Mouse (Mus musculus) embryo, embryonic 11 days (tissue): ENCODE measurements around the gene Cerk.
"Not testable (repeated sequence)": the region's sequence is repeated elsewhere in the genome, so short reads cannot be mapped to it uniquely, and the experiment has no call there.

Experiments used
- DNase-seq: peaks from one replicate; pipeline ENCODE4 v3.0.0-alpha.2; 2015

Cerk gene

DNA sequence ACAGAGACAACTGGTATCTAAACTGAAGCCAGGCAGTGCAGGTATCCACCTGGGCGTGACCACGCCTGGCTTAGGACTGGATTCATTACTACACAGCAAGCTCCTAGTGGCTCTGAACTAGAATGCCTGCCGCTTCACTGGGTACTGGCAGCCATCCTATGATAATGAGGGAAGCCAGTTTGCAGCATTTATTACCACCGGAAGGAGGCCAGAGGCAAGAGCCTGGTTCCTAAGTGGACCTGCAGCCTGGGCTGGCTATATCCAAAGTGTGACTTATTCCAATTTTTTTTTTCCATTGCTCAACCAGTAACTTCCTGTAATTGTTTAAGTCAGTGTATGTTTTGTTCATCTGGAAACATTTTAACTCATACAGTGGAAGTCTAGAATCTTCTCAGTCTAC lies 20.4 kb upstream of the Cerk start:
- no peak for DNase-seq

DNA sequence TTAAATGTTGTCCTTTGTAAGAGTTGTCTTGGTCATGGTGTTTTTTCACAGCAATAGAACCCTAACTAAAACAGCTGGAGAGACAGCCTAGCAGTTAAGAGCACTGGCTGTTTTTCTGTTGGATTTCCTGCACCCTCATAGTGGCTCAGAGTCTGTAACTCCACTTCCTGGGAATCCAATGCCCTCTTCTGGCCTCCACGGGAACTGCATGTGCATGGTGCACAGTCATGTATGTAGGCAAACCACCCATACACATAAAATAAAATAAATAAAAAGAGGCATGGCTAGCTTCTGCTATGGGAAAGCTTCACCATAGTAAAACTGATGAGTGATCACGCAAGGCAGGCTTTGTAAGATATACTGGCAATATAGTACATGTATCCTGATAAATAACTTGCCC lies 19.4 kb upstream of the Cerk start:
- peak; percentile 35 for DNase-seq

DNA sequence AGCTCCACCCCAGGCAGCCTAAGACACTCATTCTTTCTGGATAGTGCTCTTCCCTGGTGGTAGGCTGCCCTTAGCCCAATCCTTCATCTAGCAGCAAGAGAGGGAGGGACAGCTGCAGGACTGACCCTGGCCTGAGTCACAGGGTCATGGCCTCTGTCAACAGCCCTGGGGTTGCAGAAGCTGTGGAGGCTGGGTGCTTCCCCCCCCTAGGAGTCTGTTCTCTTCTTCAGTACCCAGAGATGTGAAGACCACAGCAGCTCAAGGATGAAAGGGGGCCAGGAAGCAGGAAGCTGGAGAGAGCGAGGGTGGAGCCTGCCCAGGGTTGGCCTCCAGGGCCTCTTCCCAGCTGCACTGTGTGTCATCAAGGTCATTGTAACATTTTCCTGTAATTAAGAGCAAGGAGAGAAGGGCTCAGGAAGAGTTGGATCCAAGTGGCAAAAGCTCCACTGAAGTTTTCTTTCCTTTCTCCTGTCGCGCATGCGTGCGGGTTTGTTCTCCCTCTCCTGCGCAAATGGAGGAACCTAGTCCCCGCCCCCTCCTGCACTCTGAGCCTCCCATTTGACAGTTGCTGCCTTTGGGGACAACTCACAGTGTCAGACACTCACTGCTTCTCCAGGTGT lies 18.1 kb upstream of the Cerk start:
- DNase-seq = peak; percentile 57

DNA sequence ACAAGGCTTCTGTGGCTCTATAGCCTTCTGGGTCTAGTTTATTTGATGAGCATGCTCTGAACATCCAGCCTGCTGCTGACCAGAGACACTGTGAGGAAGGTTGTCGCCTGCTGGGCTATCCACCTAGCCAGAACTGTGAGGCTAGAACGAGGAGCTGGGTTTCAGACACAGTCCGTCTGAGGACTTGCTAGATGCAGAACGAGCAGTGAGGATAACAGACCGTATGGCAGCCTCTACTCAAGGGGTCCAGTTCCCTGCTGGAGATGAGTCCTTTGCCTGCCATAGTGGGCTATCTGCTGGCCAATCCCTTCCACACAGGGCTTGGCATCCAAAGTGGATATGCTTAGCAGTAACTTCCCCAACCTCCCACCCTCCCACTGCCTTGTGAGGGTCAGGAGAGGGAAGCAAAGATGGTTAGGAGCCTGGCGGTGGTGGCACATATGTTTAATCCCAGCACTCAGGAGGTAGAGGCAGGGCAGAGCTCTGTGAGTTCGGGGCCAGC lies 17.4 kb upstream of the Cerk start:
- DNase-seq = no peak

DNA sequence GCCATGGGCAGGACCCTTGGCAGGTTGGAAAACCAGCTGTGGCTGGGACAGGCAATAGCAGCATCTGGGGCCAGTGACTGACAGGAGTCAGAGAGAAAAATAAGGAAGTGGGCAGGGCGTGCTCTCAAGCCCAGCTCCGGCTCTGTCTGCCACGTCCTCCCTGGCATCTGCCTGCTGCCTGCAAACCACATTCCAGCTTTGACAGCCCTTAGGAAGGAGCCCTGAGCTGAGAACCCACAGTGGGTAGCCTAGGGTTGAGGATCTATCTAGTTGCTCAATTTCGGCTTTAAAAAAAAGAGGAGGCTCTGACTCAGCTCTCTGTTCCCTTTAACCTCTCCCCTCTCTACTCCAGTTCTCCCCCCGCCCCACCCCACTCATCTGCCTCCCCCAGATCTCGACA lies 16.7 kb upstream of the Cerk start:
- no peak for DNase-seq

DNA sequence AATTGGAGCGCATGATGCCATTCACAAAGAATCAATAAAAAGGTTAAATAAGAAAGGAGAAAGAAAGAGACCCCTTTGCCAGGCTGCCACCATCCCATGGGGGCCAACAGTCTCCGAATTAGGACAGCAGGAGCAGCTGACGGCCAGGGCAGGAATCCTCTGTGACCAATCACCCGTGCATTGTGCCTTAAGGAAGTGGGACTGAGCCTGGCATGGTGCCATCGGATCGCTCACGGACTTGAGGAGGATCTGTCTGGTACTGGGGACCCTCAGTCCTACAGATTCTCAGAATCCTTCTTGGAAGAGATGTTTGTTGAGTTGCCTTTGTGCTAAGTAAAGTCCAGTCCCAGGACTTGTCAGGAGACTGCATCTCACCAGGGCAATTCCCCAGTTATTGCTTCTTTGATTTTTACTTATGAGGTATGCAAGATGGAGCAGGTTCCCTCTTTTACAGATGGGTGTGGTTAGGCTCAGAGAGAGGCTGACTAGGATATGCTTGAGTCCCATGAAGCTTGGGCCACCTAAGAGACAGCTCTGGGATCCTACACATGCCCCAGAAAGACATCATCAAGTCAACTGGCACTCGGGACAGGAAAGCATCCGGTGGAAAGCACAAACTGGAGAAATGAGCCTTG lies 15.9 kb upstream of the Cerk start:
- no peak for DNase-seq

DNA sequence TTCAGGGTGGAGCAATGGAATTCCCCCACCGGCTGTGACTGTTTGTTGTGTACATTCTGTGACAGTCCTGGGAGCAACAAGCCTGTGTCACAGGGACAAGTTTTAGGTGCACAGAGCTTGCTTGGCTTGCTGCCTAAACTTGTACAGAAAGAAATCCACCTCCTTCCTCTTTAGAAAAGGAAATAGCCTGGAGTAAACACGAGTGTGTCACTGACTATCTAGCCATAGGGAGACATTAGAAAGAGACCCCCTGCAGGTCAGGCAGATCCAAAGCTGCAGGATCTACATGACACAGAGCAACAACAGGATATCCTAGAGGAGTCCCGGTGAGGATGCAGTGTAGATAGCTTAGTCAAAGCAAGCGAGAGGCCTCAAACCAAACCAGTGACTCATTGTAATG lies 15.2 kb upstream of the Cerk start:
- no peak for DNase-seq

DNA sequence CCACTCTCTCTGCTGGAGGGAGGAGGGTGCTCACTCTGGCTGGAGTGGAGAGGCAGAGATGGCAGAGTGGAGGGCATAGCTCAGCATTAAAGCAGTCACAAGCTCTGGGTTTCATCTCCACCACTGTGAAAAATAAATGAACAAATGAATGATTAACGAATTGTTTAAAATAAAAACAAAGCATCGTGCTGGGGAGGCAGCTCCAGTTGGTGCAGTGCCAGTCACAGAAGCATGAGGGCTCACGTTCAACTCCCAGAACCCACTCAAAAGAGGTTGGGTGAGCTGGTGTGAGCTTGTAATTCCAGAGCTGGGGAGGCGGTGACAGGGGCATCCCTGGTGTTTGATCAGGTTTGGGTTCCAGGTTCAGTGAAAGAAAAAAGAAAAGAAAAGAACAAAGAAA lies 14.2 kb upstream of the Cerk start:
- DNase-seq = no peak

DNA sequence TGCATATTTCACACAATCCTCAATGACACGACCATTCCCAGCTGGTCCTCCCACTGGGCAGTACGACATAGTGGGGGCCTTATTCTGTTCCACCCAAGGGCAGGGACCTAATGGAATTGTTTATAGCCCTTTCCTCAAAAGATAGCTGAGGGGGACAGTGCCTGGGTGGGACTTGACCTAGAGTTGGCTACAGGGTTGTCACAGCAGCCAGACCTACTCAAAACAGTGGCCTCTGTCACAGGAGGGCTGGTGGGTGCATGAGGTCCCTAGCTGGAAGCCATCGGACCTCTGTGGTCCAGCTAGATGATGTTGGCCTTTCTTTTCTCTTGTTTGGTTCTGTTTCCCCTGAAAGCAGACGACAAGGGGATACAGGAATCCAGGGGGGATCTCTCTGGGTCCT lies 13.5 kb upstream of the Cerk start:
- no peak for DNase-seq

DNA sequence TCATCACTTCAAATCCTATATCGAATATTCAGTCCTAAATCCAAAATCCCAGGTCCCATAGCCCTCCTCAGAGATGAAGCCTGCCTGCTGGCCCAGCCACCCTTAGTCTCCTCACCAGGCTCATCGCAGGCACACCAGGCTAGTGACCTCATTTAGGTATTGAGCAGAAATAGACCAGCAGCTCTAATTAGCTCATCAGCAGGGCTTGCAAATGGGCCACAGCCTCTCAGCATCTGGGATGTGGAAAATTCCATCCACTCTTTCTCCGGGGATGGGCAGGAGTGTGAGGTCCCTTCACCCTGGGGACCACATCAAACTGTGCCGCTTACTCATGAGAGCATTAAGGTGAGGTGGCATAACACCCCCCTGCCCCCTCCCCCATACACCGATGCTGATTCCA lies 13.1 kb upstream of the Cerk start:
- DNase-seq = no peak

DNA sequence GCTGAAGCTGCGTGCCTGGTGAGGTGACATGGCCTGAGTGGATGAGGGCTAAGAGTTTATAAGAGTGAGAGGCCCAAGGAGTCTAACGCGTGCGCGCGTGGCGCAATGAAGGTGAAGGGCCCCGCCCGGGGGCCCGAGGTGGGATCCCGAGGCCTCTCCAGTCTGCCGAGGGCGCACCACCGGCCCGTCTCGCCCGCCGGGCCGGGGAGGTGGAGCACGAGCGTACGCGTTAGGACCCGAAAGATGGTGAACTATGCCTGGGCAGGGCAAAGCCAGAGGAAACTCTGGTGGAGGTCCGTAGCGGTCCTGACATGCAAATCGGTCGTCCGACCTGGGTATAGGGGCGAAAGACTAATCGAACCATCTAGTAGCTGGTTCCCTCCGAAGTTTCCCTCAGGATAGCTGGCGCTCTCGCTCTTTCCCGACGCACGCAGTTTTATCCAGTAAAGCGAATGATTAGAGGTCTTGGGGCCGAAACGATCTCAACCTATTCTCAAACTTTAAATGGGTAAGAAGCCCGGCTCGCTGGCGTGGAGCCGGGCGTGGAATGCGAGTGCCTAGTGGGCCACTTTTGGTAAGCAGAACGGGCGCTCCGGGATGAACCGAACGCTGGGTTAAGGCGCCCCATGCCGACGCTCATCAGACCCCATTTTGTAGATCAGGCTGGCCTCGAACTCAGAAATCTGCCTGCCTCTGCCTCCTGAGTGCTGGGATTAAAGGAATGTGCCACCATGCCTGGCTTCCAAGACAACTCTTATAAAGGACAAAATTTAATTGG lies 8.9 kb upstream of the Cerk start:
- DNase-seq = not testable (repeated sequence)

DNA sequence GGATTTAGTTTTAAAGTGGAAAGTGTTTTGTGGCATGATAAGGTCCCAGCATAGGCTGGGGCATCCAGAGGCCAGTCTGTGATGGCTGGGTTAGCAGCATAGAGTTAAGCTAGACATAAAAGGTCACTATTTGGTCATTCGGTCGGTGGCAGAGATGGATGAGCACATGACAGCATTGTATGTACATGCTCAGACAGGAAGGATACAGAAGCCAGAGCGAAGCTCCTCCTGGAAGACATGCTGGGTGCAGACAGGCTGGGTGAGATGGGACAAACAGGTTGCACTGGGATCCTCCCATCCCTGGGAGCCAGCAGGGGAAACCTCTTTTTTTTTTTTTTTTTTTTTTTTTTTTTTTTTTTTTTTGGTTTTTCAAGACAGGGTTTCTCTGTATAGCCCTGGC lies 6.0 kb upstream of the Cerk start:
- DNase-seq = no peak

DNA sequence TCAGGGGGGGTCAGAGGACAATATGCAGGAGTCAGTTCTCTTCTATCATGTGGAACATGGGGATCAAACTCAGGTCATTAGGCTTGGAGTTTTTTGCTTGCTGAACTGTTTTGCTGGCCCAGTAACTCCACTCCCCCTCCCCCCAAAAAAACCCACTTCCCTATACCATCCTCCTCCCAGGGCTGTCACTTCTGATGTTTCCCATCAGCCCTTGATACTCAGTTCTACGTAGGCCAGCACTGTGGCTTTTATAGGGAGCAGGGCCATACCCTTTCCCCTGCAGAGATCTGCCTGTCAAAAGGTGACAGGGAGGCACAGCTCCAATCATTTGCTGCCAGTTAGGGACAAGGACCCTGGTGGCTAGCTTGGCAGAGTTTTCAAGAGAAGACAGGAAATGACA lies 5.6 kb upstream of the Cerk start:
- no peak for DNase-seq

DNA sequence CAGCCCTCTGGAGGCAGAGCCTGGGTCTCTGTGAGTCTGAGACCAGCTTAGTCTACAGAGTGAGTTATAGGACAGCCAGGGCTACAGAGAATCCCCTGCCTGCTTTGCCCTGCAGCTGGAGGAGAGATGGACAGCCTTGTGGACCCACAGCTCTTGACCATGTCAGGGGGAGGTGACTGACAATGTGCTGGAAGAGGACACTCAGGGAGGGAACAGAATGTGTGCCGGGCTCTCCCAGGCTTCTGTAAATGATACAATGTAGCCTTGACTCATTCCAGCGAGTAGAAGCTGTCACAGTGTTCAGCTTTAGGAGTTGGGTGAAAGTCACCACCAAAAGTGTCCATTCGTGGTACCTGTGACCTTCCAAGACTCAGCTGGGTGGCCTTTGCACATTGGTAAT lies 4.4 kb upstream of the Cerk start:
- no peak for DNase-seq

DNA sequence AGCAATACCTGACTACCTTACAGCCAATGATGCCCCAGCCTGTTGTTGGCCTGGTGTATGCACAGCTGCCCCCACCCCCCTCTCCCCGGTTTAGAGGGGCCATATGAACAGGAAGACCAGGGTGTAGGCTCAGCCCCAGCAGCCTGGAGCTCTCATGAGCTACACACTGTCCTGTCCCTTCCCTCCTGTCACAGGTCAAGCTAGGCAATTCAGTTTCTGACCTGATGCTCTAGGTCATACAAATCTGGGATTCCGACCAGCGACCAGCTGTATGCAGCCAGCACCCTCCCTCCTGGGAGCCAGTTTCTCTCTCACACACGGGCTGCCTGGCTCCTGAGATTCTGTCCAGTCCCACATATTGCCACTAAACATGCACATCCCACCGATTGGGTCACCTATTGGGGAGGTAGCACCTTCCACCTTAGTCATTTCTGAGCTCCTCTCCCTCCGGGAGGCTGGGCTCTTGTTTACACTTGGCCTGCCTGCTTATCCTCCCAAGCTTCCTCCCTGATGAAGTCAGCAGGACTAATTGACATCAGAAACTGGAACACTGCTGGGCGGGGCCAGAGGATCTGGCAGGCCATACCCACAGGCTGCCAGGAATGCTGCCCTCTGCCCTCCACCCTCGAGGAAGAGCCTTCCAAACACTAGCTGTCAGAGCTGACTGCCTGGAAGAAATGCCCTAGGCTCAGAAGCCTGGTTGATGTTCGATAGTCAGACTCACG lies 3.0 kb upstream of the Cerk start:
- peak; percentile 40 for DNase-seq

DNA sequence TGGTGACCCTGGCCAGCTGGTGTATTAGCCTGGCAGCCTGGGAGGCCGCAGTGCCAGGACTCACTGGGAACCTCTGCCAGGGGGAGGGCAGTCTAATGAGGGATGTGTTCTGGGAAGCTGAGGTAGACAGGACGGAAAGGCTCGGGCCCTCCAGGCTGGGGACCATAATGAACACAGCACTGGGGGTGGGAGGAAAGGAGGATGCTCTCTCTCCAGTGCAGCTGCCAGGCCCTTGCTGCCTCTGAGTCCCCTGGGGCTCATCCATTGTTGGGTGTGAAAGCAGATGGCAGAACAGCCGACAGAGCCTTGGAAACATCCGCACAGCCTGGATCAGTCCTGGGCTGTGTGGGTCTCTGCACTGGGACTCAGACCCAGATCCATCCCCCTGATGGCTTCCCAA lies 2.2 kb upstream of the Cerk start:
- DNase-seq = peak; percentile 50

DNA sequence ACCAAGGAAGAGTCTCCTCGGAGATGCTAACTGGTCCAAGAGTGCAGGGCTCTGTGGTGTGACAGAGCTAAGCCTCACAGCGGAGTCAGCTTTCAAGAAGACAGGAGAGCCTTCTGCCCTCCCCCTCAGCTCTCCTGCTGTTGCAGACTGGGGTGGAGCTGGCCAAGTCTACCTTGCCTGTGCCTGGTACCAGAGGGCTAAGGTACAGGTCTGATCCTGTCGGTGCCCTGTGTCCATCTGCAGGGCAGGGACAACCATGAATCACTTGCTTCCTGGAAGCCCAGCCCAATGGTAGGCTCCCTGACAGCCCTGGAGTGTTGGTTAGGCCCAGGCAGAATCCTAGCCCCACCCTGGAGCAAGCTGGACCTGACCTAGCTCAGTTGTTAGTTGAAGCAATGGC lies 745 bp upstream of the Cerk start:
- no peak for DNase-seq

DNA sequence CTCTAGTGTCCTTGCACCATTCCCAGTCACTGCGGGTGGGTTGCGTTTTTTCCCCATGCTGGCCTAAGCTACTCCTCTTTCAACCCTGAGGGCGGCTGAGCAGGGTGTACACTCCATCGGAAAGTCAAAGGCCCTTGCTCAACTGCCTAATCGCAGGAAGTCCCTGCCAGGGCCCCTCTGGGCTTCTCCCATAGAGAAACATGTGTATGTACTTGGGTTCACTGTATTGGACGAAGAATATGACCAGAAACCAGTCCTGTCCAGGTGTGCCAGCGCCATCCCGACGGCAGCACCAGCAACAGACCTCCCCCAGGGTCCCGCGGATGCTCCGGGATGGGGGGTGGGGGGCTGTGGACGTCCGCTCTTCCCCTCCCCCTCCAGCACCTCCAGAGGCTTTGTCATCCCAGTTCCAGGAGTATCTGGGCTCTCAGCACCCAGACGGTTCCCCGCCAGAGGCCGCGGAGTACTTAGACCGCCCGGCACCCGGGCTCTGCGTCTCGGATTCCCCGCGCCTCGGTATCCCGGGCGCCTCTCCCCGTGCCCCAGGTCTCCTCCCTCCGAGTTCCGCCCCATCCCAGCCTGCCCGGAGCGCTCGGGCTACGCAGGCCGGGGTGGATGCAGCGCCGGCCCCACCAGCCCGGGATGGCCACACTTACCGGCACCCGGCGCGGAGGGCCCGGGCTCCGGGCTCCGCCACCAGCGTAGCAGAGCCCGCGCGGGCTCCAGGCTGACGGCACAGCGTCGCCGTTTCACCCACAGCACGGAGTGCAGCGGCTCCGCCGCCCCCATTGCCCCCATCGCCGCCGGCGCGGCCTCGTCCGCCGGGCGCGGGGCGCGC lies 871 bp downstream of the Cerk start:
- DNase-seq = peak; percentile 72

DNA sequence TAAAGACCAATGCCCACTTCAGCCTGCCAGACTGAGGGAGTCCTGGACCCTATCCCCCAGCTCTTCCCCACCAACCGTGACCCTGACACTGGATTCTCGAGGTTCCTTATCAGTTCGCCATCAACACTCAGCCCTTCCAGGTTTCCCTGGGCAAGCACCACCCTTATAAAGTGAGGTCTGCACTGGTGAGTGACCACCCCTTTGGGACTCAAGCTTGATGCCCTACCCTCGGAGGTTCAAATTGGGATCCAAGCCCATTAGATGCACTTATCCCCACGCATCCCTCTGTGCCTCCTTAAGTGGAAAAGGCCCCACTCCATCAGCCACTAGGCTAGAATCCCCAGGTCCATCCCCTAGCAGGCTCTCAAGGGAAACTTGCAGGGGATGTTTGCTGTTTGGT lies 1.9 kb downstream of the Cerk start:
- DNase-seq = no peak

DNA sequence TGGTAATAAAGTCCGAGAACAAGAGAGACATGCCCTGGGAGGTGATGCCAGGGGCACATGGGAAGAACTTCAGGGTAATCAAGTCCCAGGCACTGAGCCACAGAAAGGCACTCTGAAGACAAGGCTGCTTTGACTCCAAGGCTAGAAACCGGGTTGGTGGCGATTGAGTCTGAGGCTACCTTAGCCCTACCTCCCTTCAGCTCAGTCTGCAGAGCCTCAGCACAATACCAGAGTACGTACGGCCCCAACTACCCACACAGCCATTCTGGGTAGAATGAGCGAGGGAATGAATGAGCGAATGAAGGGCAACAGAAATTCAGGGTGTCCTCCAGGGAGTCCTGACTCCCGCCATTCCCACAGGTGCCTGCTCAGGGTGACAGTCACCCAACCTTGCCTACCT lies 2.5 kb downstream of the Cerk start:
- DNase-seq = no peak

DNA sequence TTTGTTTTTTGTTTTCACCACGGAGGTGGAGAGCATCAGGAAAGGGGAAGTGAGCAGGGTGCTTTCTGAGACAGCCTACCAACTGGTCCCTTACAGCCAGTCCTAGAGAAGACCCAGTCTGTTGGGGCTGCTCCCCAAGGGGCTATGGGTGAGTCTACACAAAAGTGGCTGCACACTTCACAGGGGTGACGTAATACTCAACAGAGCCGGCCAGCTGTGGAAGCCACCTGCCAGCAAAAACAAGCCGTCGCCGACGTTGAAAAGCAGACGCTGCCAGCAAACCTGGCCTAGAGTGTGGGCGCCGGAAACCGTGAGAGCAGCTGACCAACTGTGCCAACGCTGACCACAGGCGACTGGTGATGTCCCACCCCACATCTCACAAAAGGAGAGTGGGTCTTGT lies 3.3 kb downstream of the Cerk start:
- no peak for DNase-seq

DNA sequence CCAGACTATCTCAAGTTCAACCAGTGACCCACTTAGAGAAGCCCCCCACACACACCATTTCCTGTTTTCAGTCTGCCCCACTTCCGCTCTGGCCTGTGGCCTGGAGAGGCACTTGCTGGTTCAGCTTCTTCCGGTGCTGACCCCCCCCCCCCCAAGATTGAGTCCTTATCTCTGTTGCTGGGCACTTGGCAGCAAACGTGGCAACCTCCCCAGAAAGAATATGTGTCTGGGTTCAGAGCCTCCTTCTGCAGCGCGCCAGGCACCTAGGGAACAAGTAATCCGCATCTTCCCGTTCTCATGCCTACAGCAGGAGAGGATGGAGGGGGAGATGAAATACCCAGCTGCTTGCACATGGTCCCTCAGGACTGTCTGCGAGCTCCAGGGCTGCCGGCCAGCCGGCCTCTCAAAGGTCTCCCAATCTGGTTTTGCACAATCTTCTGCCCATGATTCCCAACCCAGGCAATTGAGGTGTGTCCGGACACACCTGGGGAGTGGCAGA lies 4.0 kb downstream of the Cerk start:
- DNase-seq = no peak
